Mouse (Mus musculus) c-Kit-positive CD71-positive TER-119-negative erythroid progenitor cells, embryonic 14.5 days (primary cell): Measurements from ENCODE around the gene Nol6.
"Not testable (repeated sequence)": the region's sequence is repeated elsewhere in the genome, so short reads cannot be mapped to it uniquely, and the experiment has no call there.

Source experiments
- DNase-seq: peaks from one replicate; pipeline ENCODE4 v3.0.0-alpha.2; 2013; ENCODE audit warnings: low read depth

Gene Nol6

GRCm38 (mm10) chr4:41082803-41083202, 41.5 kb downstream of the Nol6 start:
- DNase-seq = not testable (repeated sequence)

- DNase-seq = peak; percentile 74
Measured at GRCm38 (mm10) chr4:41081733-41082132, 42.5 kb downstream of the Nol6 start.

- no peak for DNase-seq
Measured at GRCm38 (mm10) chr4:41078726-41079125, 45.5 kb downstream of the Nol6 start.

GRCm38 (mm10) chr4:41074461-41074860, 49.8 kb downstream of the Nol6 start:
- DNase-seq = no peak

GRCm38 (mm10) chr4:41073008-41073817, 51.0 kb downstream of the Nol6 start:
- no peak for DNase-seq

- DNase-seq = no peak
Measured at GRCm38 (mm10) chr4:41071500-41072429, 52.5 kb downstream of the Nol6 start.

GRCm38 (mm10) chr4:41065196-41065595, 59.1 kb downstream of the Nol6 start:
- DNase-seq = no peak
